Mouse (Mus musculus) spleen, postnatal 14 days (tissue): ENCODE results near the gene Emc3.

Source experiments
- DNase-seq, 2 experiments: peaks; one replicate each; pipeline ENCODE4 v3.0.0; 2021 to 2022; ENCODE audit warnings: low spot score in 2 of 2

Gene Emc3

GRCm38 (mm10) chr6:113495071-113495675 lies 36.3 kb downstream of the Emc3 start:
- no peak for DNase-seq

DNA sequence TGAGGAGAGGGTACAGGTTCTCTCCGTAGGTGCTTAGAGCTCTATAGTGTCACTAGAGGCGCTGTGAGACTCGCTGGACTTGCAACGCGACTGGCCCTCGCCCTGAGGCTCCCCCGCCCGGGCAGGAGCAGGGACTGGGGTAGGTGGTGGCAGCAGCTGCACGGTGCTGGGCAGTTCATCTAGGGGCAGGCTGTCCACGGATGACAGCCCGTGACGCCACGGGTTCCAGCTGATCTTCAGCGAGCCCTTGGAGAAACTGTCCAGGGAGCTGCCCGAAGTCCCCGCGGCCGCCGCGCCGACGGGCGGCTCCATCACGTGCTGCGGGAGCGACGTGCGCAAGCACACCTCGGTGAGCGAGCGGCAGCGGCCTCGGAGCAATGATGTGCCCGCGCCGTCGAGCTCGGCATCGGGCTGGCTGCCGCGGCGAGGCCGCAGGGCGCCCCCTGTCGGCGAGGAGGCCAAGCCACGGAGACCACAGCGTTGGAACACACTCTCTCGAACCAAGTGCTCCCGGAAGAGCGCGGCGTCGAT lies 37.1 kb downstream of the Emc3 start:
- peak; percentile 65 to 81 for DNase-seq

DNA sequence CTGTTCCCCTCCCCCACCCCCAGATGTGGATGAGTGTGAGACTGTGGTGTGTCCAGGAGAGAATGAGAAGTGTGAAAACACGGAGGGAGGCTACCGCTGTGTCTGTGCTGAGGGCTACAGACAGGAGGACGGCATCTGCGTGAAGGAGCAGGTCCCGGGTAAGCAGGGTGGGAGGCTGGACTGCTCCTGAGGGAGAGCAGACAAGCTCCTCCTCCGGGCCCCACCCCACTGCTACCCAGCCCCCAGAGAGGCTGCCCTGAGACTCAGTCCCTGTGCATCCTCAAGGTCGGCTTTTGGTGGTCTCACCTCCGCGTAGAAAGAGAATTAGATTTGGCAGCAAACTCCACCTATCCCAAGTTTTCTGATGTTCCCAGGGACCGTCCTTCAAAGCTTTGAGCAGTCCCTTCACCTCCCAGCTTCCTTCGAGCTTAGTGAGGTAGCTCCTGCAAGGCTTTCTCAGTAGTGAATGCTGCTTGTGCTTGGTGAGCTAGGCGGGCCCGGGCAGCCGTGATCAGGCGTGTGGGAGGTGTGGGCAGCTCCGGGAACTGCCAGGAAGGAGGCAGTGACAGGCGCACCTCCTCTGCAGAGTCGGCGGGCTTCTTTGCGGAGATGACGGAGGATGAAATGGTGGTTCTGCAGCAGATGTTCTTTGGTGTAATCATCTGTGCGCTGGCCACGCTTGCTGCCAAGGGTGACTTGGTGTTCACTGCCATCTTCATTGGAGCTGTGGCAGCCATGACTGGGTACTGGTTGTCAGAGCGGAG lies 39.2 kb downstream of the Emc3 start:
- DNase-seq = no peak

DNA sequence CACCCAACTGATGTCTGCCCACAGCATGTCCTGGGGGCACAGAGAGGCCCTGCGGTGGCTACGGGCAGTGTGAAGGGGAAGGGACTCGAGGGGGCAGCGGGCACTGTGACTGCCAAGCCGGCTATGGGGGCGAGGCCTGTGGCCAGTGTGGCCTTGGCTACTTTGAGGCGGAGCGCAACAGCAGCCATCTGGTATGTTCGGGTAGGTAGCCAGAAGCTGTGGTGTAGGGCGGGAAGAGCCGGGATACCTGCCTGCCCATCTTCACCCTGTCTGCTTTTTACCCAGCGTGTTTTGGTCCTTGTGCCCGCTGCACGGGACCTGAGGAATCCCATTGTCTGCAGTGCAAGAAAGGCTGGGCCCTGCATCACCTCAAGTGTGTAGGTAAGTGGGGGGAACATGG lies 42.0 kb downstream of the Emc3 start:
- DNase-seq = no peak

DNA sequence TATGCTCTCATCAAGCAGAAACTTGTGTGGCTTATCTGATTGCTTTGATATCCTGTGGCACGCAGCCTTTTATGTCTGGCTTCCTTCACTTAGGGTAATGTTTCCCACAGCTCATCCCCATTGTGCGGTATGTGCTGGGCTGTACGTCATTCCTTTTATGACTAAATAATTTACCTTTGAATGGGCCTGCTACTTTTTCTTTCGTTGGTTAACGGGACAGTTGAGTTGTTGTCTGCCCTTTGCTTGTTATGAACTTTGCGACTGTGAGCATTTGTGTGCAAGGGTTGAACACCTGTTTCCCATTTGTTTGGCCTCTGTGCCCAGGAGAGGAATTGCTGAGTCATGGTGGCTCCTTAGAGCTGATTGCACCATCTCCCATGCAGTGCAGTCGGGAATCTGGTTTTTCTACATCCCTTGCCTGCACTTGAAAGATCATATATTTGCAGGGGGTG lies 44.3 kb downstream of the Emc3 start:
- DNase-seq = no peak

DNA sequence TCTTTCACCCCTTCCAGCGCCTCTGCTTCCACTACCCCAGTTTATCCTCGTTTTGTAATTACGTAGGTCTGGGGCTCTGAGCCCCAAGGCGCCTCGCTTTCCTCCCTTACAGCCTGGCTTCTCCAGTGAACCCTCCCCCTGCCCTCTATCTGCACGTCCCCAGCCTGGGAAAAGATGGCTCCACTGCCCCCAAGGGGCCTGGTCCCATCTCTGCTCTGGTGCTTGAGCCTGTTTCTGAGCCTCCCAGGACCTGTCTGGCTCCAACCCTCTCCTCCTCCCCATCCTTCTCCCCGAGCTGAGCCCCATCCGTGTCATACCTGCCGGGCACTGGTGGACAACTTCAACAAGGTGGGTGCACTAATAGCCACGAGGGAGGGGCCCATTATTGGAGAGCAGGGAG lies 47.7 kb downstream of the Emc3 start:
- no peak for DNase-seq

DNA sequence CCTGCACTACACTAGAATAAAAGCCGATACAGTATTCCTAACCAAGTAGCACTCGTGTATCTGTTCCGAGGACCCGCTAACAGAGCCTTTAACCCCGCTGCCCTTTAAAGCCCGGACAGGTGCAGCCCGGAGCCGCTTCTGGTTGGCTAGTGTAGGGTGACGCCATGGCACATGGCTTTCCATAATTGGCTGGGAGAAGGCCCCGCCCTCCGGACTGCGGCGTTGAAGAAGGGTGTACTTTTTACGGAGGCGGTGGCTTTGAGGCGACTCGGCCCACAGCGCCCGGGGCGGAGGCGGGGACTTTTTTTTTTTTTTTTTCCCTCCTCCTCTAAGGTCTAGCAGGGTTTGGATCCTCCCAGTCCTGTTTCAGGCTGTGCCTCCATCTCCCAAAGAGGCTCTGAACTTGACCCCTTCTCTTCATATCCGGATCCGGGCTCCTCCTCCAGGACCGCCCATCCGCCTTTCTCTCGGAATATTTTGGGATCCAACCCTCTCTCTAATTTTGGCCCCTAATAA lies 48.3 kb downstream of the Emc3 start, which contains the start of gene Creld1:
TSS of gene Creld1 (plus strand) at position 198 of the 516 bp plus-strand sequence.
- peak; percentile 82 to 85 for DNase-seq

- DNase-seq = peak in 1 of 2 experiments; percentile 22
Measured at GRCm38 (mm10) chr6:113482477-113483099, 48.9 kb downstream of the Emc3 start.

DNA sequence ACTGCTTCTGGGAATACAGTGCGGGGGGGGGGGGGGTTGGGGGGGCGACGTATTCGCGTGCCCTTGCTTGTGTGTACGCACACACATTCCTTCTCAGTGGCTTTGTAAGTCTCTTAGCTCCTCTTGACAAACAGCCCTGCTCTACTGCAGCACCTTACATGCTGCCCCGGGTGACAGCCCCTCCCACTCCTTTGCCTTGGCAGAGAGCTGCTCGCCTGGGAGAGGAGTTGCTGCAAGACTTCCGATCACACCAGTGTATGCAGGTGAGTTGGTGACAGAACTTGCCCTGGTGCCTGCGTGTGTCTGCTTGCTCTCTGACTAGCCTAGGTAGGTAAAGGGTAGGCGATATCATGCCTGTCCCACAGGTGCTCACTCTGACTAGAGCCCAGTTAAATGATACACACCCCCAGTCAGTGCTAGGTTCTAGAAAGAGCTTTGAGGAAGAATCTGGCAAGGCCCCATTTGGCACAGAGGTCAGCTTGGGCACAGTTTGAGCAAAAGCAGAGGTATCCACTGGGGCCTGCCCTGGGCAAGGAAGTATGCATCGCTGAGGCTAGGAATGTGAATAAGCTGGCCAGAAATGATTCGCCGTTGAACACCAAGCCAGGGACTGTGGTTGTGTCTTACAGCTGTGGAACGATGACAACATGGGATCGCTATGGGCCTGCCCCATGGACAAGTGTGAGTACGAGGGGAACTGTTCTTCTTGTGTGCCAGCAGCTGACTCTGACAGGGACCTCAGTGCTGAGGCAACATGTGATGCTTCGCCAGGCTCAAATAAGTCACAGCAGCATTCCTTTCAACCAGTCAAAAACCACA lies 50.7 kb downstream of the Emc3 start:
- DNase-seq = no peak

DNA sequence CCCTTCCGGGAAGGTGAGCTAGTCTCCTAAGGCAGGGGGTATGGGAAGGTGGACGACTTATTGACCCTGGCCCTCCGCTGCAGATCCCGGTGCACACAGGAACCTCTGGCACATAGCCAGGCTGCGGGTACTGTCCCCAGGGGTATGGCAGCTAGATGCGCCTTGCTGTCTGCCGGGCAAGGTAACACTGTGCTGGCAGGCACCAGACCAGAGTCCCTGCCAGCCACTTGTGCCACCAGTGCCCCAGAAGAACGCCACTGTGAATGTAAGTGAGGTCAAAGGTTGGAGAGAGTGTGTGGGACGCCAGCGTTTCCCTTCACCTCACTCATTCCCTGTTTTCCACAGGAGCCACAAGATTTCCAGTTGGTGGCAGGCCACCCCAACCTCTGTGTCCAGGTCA lies 52.5 kb downstream of the Emc3 start:
- DNase-seq = no peak

DNA sequence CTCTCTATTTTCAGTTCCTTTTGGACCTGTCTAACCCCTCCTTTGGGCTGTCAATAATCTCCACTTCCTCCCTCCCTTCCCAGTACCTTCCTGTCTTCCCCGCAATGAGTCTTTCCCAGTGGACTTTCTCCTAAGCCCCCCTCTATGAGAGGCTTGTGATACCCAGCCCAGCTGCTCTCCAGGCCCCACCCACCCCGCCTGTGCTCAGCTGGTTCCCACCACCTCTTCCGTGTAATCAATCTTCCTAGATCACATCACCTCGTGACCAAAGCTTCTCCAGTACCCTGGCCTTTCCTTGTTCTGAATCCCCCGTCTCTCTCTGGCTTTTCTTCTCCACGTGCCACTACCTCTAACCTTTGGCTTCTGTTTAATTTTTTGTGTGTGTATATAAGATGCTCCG lies 54.1 kb downstream of the Emc3 start:
- DNase-seq = no peak

GRCm38 (mm10) chr6:113473715-113474114 lies 57.7 kb downstream of the Emc3 start:
- no peak for DNase-seq

- DNase-seq = no peak
Measured at GRCm38 (mm10) chr6:113473246-113473645, 58.2 kb downstream of the Emc3 start.

- DNase-seq = no peak
Measured at GRCm38 (mm10) chr6:113472061-113472460, 59.4 kb downstream of the Emc3 start.

GRCm38 (mm10) chr6:113471297-113471936 lies 60.0 kb downstream of the Emc3 start, which contains the start of gene Il17rc:
TSS of gene Il17rc (plus strand) at chr6:113471427.
- DNase-seq = no peak

GRCm38 (mm10) chr6:113469432-113469831 lies 62.0 kb downstream of the Emc3 start:
- DNase-seq = peak; percentile 36 to 64

DNA sequence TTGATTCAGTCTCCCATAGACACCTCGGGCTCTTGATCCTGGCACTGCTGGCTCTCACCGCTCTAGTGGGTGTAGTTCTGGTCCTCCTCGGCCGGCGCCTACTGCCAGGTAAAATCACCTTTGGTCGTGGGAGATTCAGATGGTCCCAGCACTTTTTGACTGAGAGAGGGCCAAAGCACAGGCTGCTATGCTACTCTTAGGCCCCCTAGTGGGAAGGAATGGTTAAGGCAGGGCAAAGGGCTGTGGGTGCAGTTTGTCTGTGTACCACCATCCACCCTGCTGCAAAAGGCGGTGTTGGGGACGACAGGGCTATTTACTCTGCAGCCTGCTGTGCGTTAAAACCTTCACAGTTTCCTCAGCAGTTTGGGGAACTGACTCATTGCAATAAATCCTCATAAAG lies 62.4 kb downstream of the Emc3 start:
- peak; percentile 32 to 66 for DNase-seq

DNA sequence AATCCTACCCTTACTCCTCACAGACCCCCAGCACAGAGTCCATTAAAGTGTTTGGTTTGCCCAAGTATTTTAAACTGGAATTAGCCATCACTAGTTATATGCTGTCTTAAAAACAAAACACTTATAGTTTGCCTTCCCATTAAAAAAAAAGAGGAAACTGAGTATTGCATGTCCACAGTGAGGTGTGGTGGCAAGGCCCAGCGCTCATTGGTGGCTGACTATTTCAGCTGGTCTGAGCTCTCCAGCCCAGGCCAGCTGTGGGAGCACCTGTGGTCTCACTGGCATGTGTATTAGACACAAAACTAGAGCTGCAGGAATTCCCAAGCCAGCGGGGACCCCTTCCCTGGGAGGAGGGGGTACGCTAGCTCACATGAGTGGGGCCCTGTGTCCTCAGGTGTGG lies 62.9 kb downstream of the Emc3 start:
- no peak for DNase-seq

DNA sequence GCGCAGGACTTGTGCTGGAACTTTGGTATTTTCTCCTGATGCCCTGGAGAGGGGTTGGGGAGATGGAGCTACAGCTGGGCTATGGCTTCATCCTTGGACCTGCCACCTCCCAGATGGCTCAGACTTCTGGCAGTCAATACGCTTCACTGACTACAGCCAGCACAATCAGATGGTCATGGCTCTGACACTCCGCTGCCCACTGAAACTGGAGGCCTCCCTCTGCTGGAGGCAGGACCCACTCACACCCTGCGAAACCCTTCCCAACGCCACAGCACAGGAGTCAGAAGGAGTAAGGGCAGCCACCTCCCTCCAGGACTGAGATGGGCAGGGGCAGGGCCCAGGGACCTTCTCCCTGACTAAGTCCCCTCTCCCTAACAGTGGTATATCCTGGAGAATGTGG lies 65.8 kb downstream of the Emc3 start:
- no peak for DNase-seq
